Mouse (Mus musculus): Measurements from ENCODE around the gene Tle6. TPM values are rescaled to one million over a fixed set of nuclear protein-coding genes. Genes with fewer than 3 reads are reported as not detected.

Gene Tle6
- total RNA-seq, 2 experiments from 2014 or later, result 7.9 to 11.1 TPM

- DNase-seq, result no peak
Measured at GRCm38 (mm10) chr10:81591846-81592245, 9.0 kb downstream of the Tle6 start.

DNA sequence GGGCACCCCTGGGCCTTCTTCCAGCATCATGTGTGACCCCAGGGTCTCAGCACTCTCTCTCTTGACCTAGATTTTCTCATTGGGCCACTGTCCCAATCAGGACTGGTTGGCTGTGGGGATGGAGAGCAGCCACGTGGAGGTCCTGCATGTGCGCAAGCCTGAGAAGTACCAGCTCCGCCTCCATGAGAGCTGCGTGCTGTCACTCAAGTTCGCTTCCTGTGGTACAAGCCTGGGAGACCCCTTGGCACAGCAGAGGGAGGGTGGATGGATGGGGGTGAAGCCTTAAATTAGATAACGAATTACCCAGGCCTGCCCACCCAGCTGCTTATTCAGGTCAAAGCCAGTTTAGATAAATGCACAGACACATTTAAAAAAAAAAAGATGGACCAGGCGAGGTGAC lies 12.1 kb downstream of the Tle6 start:
- DNase-seq, result no peak

DNA sequence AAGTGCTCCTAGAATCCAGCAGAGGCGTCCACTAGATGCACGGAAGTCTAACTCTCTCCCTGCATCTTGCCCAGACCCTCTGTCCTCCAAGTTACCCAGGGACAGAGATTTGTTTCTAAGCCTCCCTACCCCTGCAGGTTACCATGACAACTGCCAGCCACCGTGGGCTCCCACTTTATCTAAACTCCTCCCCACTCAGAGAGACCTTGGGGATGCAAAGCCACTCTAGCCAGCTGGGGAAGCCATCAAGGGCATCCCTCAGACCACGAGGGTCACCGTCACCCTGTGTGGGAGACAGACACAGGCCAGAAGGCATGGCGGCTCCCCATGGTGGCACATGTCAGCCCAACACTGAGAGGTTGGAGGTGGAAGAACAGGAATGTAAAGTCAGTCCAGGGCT lies 17.5 kb downstream of the Tle6 start:
- DNase-seq, result no peak

DNA sequence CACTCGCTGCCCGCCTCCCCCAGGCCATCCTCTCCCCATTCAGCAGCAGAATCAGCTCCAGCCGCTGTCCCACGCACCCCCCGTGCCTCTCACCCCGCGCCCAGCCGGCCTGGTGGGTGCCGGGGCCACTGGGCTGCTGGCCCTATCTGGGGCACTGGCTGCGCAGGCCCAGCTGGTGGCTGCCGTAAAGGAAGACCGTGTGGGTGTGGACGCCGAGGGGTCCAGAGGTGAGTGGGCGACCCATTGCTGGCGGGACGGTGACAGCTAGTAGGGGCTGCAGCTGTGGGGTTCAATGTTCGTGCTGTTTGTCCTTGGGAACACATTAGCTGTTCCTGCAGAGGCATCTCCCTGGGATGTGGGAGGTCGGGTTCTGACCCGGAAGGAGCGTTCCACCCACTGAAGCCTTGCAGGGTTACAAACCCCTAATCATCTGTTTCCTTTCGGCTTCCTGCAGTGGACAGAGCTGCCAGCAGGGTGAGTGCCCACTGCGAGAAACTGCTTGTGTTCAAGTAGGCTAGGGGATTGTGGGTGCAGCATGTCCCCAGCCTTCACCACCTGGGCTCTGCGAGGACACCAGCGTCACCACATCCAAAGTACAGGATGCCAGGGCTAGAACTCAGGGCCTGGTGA lies 20.3 kb downstream of the Tle6 start:
- DNase-seq, result no peak

DNA sequence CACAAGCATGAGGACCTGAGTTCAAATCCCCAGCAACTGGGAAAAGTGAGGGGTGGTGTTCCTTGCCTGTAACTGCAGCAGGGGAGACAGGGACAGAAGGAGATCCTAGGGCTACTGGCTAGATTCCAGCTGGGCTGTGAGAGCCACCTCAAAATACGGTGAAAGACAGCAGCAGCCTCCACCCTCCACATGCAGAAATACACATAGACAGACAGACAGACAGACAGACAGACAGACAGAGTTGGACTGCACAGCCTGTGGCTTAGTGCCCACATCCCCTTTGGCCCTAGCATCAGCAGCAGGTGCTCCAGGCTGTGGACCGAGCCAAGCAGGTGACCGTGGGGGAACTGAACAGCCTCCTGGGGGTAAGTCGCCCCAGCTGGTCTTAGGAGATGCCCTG lies 20.9 kb downstream of the Tle6 start:
- DNase-seq, result no peak

- peak in 1 of 2 experiments; percentile 45 for DNase-seq
Measured at GRCm38 (mm10) chr10:81575695-81576094, 25.2 kb downstream of the Tle6 start.

DNA sequence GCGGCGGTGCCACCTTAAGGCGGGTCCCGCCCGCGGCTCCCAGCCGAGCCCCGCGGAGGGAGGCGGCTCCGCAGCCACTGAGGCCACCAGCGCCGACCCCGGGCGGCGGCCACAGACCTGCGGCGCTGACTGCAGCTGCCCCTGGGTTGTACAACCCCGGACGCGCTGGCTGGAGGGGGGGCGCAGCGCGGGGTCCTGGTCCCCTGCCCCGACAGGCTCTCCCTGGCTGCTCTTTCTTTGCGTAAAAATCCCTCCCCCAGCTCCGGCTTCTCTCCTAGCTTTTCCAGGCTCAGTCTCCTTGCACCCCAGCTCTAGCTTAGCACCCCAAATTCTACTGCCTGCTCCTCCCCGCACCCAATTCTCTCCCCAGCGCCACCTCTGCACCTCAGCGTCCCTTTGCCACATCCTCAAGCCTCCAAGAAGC lies 25.7 kb downstream of the Tle6 start:
- peak; percentile 62 to 65 for DNase-seq

DNA sequence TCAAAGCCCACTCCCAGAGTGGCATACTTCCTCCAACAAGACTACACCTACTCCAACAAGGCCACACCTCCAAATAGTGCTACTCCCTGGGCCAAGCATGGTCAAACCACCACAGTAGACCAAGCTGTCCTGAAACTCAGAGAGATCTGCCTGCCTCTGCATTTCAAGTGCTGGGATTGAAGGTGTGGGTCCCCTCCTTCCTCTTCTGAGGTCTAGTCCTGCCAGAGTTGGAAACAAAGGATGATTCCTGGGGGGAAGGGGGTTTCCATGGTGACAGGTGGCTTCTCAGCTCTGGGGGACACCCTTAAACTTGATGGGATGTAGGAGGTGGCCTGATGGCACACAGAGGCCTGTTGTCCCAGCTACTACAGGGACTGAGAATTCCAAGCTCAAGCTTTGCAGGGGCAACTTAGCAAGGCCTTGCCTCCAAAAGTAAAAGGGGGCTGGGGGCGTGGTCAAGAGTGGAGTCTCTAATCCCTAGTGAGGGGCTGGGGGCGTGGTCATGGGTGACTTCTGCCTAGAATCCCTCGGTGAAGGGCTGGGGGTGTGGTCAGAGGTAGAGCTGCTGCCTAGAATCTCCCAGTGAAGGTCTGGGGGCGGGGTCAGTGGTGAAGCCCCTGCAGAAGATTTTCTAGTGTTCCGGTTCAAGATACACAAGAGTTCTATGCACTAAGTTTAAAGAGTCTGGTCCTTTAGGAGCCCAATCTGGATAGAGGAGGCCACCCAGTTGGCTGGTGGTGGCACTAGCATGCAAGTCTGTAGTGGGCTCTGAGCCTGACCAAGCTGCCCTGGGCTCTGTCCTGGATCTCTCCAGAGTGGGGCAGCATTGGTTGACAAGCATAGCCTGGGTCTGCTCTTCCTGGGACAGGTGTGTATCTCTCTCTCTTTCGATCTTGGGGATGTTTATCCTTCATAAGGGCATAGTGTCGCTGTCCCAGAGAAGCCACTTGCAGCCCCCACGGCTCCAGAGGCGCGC lies 26.5 kb downstream of the Tle6 start, which contains the start of gene Tle2:
Gene Tle2, plus strand, starts transcription at position 481 of the 976 bp plus-strand sequence.
- DNase-seq, result no peak

- DNase-seq, result peak; percentile 80 to 83
Measured at GRCm38 (mm10) chr10:81572975-81573374, 27.9 kb downstream of the Tle6 start.

- peak in 1 of 2 experiments; percentile 38 for DNase-seq
Measured at GRCm38 (mm10) chr10:81572133-81572671, 28.7 kb downstream of the Tle6 start.

DNA sequence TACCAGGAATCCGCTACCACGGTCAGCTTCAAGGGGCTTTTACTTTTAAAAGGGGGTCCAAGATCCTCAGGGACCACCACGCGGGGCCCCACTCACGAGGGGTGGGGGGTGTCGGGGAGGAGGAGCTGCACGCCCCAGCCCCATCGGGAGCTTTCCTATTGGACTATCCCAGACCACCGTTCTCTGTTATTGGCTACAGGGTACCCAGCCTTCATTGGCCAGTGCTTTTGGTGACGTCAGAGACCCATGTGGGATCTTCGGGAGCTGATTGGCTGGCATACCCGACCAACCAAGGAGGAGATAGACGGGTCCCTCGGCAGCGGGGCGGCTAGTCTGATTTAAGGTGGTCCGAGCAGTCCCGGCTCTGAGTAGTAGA lies 29.4 kb downstream of the Tle6 start:
- DNase-seq, result peak; percentile 99 to 100

- DNase-seq, result peak; percentile 93 to 95
Measured at GRCm38 (mm10) chr10:81570831-81571500, 29.9 kb downstream of the Tle6 start.

- no peak for DNase-seq
Measured at GRCm38 (mm10) chr10:81570238-81570800, 30.6 kb downstream of the Tle6 start.

- DNase-seq, result no peak
Measured at GRCm38 (mm10) chr10:81569507-81570237, 31.2 kb downstream of the Tle6 start.

- DNase-seq, result peak; percentile 28 to 49
Measured at GRCm38 (mm10) chr10:81568381-81569191, 32.3 kb downstream of the Tle6 start.

DNA sequence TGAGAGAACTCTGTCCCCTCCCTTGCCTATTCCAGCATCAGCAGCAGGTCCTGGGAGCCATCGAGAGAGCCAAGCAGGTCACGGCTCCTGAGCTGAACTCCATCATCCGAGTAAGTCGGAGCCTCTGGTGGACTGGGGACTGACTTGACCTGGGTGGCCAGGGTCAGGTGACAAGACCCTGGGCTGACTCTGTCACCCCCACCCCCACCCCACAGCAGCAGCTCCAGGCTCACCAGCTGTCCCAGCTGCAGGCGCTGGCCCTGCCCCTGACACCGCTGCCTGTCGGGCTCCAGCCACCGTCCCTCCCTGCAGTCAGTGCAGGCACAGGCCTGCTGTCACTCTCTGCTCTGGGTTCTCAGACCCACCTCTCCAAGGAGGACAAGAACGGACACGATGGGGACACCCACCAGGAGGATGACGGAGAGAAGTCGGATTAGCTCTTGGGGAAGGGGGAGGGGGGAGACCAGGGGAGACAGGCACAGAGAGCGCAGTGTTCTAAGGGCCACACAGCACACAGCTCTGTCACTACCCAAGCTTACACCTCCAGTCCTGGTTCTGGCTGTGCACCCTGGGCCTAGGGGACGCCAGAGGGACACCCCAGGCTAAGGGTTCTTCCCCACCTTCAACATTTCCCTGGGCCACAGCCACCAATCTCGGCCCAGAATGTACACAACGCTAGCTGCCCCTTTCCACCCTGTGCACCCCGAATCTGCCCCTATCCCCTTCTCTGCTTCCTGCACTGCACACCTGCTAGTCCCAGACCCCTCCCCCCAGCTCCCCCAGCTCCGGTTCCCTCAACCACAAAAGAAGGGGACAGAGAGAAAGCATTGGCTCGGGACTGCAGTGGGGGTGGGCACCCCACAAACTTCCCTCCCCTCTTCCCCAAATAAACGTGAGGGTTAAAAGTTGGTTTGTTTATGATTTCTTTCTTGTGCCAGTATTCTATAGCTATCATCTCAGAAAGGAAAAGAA lies 35.3 kb downstream of the Tle6 start:
- DNase-seq, result no peak

GRCm38 (mm10) chr10:81564734-81565133 lies 36.1 kb downstream of the Tle6 start:
- peak; percentile 46 to 65 for DNase-seq

- DNase-seq, result peak; percentile 65 to 77
Measured at GRCm38 (mm10) chr10:81564216-81564615, 36.7 kb downstream of the Tle6 start.

DNA sequence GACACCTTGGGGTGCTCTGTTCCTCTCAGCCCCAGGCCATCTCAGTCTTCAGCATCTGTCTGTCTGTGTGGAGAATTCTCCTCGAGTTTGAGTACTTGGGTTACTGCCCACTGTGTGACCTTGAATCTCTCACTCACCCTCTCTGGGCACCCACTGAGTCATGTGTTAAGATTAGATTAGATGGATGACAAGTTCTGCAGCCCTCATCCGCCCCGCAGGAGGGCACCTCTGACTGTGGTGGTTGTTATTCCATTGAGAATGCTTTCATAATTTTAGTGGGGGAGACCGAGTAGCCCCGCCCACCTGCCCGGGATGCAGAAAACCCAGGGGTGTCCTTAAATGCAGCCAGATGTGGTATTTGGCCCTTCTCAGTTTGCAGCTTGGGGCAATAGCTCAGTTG lies 37.4 kb downstream of the Tle6 start:
- DNase-seq, result peak in 1 of 2 experiments; percentile 21
